Mouse (Mus musculus): ENCODE measurements around the gene Rfx7. TPM values are rescaled to one million over a fixed set of nuclear protein-coding genes. Genes with fewer than 3 reads are reported as not detected.

The Rfx7 gene
- polyA plus RNA-seq, 1 experiment from 2014 or later: 16.2 TPM

DNA sequence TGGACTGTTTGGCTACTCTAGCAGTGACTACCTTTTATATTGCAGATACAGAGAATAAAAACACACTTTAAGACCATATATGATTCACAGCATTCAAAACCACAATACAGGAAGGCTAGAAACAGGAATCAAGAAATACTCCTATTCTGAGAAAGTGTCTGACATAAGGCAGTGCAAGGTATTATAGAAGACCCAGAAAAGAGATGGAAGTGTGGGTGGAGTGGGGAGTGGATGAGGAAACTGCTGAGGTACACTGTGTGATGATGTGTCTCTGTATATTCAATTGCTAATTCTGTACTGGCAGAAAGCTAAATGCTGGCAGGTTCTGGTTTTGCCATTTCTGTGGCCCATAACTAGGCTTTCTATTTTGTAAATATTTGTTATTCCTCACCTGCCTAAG is 11.2 kb upstream of the Rfx7 start:
- Histone ChIP-seq H3K36me3 (ENCODE audit: poor library complexity, severe bottlenecking) (no peaks in the 10 kb centered on the region), H3K4me1 (peaks cover 5% of the 10 kb centered on the region; the same call in 1 of the 2 replicates), H3K27me3 (no peaks in the 10 kb centered on the region), H3K9ac (no peak overlapping the region), H3K27ac (no peak overlapping the region), H3K4me2 (no peak overlapping the region), H3K9me3 (replicated peaks) (no peaks in the 10 kb centered on the region), H3K4me3 (no peak overlapping the region)
- ATAC-seq: no peak

DNA sequence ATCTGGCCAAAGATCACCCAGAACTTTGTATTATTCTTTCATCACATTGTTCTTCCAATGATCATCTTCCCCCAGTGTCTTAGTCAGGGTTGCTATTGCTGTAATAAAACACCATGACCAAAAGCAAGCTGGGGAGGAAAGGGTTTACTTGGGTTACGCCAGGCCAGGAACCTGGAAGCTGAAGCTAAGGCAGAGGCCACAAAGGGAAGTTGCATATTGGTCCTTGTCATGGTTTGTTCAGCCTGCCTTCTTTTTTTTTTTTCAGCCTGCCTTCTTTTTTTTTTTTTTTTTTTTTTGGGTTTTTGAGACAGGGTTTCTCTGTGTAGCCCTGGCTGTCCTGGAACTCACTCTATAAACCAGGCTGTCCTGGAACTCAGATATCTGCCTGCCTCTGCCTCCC is 5.9 kb upstream of the Rfx7 start:
- H3K4me1 ChIP-seq: peaks cover 6% of the 10 kb centered on the region
- ATAC-seq: no peak
- H3K9me3 ChIP-seq (replicated peaks): no peaks in the 10 kb centered on the region
- no peak overlapping the region for H3K4me2 ChIP-seq
- H3K4me3 ChIP-seq: no peak overlapping the region
- no peak overlapping the region for H3K27ac ChIP-seq
- no peaks in the 10 kb centered on the region for H3K36me3 ChIP-seq (ENCODE audit: poor library complexity, severe bottlenecking)
- WGBS: 85% methylated on average over 1 of the region's 1 CpGs
- no peaks in the 10 kb centered on the region for H3K27me3 ChIP-seq
- H3K9ac ChIP-seq: no peak overlapping the region

DNA sequence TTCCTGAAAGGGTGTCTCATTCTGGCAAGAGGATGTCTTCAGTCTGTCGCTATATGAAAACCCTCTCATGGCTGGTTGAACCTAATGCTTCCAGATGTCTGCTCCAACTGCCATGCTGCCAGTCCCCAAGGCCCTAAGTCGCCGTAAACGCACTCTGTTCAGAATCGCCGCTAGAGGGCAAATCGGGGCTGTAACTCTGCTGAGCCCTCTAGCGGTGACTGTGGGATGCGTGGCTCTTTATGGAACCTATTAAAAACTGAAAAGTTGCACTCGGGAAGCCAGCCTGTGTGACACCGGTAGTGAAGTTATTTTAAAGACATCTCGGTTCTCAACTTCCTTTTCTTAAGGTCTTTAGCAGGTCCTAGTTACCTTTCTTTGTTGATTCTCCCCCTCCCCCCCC is 1.8 kb upstream of the Rfx7 start:
- no peaks in the 10 kb centered on the region for H3K27me3 ChIP-seq
- no peak for ATAC-seq
- H3K27ac ChIP-seq: peak overlapping the region; percentile 100; the same call in 1 of the 2 replicates
- no peak overlapping the region for H3K9ac ChIP-seq
- peaks cover 20% of the 10 kb centered on the region for H3K4me1 ChIP-seq
- WGBS: under 1% methylated on average over 12 of the region's 12 CpGs
- no peaks in the 10 kb centered on the region for H3K9me3 ChIP-seq (replicated peaks)
- no peak overlapping the region for H3K4me3 ChIP-seq
- H3K36me3 ChIP-seq (ENCODE audit: poor library complexity, severe bottlenecking): no peaks in the 10 kb centered on the region
- H3K4me2 ChIP-seq: peak overlapping the region; percentile 69; the same call in 1 of the 2 replicates

DNA sequence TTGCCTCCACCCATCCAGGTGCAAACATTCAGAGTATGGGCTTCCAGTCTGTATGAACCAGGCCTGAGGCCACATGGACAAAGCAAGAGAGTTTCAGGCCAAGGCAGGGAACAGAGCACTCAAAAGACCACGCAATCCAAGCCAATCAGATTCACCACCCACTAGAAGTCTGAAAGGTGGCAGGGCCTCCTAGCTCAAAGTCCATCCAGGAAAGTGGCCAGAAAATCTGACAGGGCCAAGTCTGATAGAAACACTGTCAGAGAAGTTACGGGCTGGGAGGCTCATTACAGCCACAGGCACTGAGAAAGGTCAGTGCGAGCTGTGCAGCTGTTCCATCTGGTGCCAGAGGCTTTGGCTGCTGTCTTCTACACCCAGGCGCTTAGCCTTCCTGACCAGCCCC is 1.2 kb upstream of the Rfx7 start:
- Histone ChIP-seq H3K4me2 (peak overlapping the region; percentile 69), H3K9ac (peak overlapping the region; percentile 56), H3K36me3 (ENCODE audit: poor library complexity, severe bottlenecking) (no peaks in the 10 kb centered on the region), H3K27me3 (no peaks in the 10 kb centered on the region), H3K4me1 (peaks cover 20% of the 10 kb centered on the region), H3K27ac (peak overlapping the region; percentile 100), H3K4me3 (peak overlapping the region; percentile 94), H3K9me3 (replicated peaks) (no peaks in the 10 kb centered on the region)
- 24% methylated on average over 4 of the region's 4 CpGs for WGBS
- ATAC-seq: peak; percentile 3

DNA sequence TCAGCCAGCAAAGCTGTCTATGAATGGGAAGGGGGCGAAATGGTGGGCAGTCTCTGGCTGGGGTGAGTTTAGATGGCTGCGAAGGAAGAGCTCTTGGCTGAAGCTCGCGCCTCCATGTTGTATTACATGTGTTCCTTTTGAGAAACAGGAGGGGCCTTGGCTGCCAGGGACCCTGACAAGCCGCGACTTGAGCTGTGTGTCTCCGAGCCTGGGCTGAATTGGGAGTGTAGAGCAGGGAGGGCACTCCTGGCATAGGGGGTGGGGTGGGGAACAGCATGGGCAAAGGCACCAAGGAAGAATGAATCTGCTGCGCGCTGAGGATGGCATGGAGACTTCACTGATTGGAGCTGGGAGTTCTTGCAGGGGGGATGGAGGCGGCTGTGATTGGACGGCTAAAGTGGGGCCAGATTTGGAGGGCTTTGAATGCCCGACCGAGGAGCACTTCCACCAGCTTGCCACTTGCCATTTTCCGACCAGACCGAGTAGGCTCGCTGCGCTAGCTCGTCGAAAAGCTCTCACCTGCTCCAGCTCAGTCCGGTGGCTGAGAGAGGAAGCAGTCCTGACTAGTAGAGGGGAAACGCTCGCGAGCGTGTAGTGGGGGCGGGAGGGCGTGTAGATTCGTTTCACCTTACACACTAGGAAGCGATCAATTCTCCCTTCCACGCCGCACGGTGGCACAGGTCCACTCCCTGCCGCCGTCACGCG is 597 bp upstream of the Rfx7 start:
- ATAC-seq: peak; percentile 94
- Histone ChIP-seq H3K4me2 (peak overlapping the region; percentile 69), H3K4me3 (peak overlapping the region; percentile 94)

DNA sequence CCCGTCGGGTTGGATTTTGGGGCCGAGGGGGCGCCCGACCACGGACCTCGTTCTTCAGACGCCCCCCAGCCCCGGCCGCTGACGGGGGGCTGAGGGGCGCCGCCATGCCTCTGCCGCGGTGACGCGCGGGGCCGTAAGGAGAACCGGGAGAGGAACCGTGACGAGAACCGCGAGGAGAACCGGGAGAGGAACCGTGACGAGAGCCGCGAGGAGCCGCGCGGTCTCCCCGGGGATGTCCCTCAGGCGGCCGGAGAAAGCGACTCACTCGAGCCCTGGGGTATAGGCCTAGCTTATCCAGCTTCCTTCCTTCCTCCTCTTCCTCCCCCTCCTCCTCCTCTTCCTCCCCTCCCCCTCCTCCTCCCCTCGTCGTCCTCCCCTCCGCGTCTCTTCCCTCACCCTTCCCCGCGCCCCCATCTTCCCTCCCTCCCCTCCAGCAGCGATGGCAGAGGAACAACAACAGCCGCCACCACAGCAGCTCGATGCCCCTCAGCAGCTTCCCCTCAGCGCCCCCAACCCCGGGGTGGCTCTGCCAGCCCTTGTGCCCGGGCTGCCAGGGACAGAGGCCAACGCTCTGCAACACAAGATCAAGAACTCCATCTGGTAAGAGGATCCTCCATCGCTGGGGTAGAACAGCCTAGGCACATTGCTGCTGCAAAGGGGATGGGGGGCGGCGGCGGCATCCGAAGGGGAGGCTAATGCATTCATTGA is 495 bp downstream of the Rfx7 start:
- peak; percentile 48 for ATAC-seq
- Histone ChIP-seq H3K4me1 (peaks cover 20% of the 10 kb centered on the region), H3K9ac (peak overlapping the region; percentile 97), H3K4me2 (peak overlapping the region; percentile 69), H3K27ac (peak overlapping the region; percentile 100), H3K36me3 (ENCODE audit: poor library complexity, severe bottlenecking) (no peaks in the 10 kb centered on the region), H3K27me3 (no peaks in the 10 kb centered on the region), H3K9me3 (replicated peaks) (no peaks in the 10 kb centered on the region), H3K4me3 (peak overlapping the region; percentile 94)
- WGBS: under 1% methylated on average over 51 of the region's 55 CpGs

More for the DNA sequence above, 597 bp upstream of the Rfx7 start:
- Histone ChIP-seq H3K36me3 (ENCODE audit: poor library complexity, severe bottlenecking) (no peaks in the 10 kb centered on the region), H3K27ac (peak overlapping the region; percentile 100), H3K9me3 (replicated peaks) (no peaks in the 10 kb centered on the region), H3K9ac (peak overlapping the region; percentile 97), H3K4me1 (peaks cover 20% of the 10 kb centered on the region), H3K27me3 (no peaks in the 10 kb centered on the region)
- WGBS: 1% methylated on average over 34 of the region's 35 CpGs

DNA sequence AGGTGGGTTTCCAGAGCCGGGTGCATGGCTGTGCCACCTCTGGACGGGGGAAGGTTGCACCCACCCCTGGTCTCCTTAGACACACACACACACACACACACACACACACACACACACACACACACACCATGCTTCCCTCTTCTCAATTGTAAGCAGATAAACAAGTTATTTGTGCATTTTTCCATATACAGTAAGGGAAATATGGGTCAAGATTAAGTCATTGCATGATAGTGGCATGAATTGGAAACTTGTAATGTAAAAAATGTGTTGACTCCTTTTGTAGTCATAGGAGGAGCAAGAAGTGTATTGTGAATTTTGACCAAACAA is 1.0 kb downstream of the Rfx7 start:
- no peak for ATAC-seq
- Histone ChIP-seq H3K9me3 (replicated peaks) (no peaks in the 10 kb centered on the region), H3K4me3 (peak overlapping the region; percentile 94), H3K36me3 (ENCODE audit: poor library complexity, severe bottlenecking) (no peaks in the 10 kb centered on the region), H3K9ac (peak overlapping the region; percentile 97), H3K4me1 (peaks cover 20% of the 10 kb centered on the region), H3K4me2 (peak overlapping the region; percentile 69), H3K27me3 (no peaks in the 10 kb centered on the region), H3K27ac (peak overlapping the region; percentile 100)
- 0% methylated on average over 2 of the region's 2 CpGs for WGBS

DNA sequence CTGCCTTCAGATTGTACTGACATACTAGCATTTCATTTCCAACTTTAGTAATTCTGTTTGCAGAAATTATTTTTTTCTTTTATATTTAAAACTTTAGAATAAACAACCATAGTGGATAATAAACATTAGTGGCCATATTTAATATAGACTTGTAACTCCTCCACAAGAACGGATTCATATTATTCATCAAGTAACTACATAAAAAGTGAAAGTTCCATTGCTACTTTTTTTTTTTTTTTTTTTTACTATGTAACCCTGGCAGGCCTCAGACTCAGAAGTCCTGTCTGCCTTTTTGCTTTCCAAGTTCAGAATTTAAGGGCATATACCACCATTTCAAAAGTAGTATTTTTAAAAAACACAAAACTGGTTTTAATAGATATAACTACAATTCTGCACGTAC is 2.9 kb downstream of the Rfx7 start:
- Histone ChIP-seq H3K4me3 (0 out of 2 replicates have a peak overlapping the region, but pooled peaks have one; percentile 21), H3K4me1 (peaks cover 20% of the 10 kb centered on the region), H3K9ac (no peak overlapping the region), H3K9me3 (replicated peaks) (no peaks in the 10 kb centered on the region), H3K4me2 (peak overlapping the region; percentile 41), H3K27me3 (no peaks in the 10 kb centered on the region), H3K36me3 (ENCODE audit: poor library complexity, severe bottlenecking) (no peaks in the 10 kb centered on the region), H3K27ac (no peak overlapping the region)
- 89% methylated on average over 2 of the region's 2 CpGs for WGBS
- ATAC-seq: no peak

DNA sequence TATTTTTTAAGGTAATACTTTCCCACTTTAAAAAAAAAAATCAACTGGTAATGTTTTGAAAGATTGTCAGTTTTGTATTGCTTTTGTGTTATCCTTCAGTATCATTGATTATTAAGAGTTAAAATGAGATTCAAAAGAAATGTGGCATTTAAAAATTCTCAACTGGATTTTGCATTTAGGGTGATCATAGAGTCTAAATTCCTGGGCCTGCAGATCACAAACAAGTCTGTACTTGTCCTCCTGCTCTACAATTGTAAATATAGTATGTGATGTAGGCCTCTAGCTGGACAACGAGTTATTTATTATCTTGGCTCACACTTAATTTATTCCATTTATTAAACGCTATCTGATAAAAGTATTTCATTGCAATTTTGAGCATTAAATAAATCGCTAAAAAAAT is 3.4 kb downstream of the Rfx7 start:
- no peak for ATAC-seq
- Histone ChIP-seq H3K27me3 (no peaks in the 10 kb centered on the region), H3K4me2 (peak overlapping the region; percentile 25; the same call in 1 of the 2 replicates), H3K27ac (no peak overlapping the region), H3K36me3 (ENCODE audit: poor library complexity, severe bottlenecking) (peaks cover 3% of the 10 kb centered on the region), H3K9me3 (replicated peaks) (no peaks in the 10 kb centered on the region), H3K4me3 (no peak overlapping the region), H3K9ac (no peak overlapping the region), H3K4me1 (peaks cover 20% of the 10 kb centered on the region)
- WGBS: 88% methylated on average over 3 of the region's 3 CpGs

DNA sequence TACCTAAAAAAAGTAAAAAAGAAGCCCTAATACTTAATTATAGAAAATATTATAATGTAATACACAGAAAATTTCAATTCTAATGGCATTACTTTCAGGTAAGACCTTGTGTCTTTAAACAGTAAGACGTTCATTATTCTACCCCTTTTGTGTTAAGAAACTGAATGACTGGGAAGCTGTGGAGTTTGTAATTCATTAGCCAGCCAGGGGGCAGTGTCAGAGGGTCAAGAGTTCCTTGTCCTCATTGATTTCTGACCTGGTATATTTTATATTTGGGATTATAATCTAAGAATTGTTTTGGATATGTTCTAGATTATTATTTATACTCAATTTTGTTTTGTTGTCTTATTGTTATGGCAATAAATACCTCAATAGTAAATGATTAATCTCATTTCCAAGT is 5.0 kb downstream of the Rfx7 start:
- ATAC-seq: no peak
- no peaks in the 10 kb centered on the region for H3K27me3 ChIP-seq
- peaks cover 6% of the 10 kb centered on the region for H3K36me3 ChIP-seq (ENCODE audit: poor library complexity, severe bottlenecking)
- H3K4me1 ChIP-seq: peaks cover 11% of the 10 kb centered on the region
- no peaks in the 10 kb centered on the region for H3K9me3 ChIP-seq (replicated peaks)
- H3K27ac ChIP-seq: no peak overlapping the region
- H3K9ac ChIP-seq: no peak overlapping the region
- H3K4me3 ChIP-seq: no peak overlapping the region
- WGBS: 33% methylated on average over 1 of the region's 1 CpGs
- no peak overlapping the region for H3K4me2 ChIP-seq

DNA sequence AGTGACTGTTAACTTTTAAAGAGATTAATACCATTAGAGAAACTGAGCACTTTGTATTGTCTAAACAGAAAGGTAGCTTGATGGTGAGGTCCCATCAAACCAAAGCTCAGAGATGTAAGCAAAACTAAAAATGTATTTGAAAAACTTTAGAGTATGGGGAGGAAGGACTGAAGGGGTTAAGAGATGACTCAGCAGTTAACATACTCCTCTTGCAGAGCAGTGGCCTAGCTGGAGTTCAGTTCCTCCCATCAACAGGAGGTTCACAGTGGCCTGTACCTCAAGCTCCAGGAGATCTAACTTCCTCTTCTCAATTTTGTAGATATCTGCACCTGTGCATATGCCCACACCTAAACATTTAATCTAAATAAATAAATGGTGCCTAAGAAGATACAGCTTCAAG is 11.6 kb downstream of the Rfx7 start:
- no peaks in the 10 kb centered on the region for H3K9me3 ChIP-seq (replicated peaks)
- H3K4me1 ChIP-seq: no peaks in the 10 kb centered on the region
- no peak overlapping the region for H3K4me3 ChIP-seq
- H3K4me2 ChIP-seq: no peak overlapping the region
- H3K27ac ChIP-seq: no peak overlapping the region
- H3K27me3 ChIP-seq: no peaks in the 10 kb centered on the region
- ATAC-seq: no peak
- H3K9ac ChIP-seq: no peak overlapping the region
- H3K36me3 ChIP-seq (ENCODE audit: poor library complexity, severe bottlenecking): peaks cover 6% of the 10 kb centered on the region

DNA sequence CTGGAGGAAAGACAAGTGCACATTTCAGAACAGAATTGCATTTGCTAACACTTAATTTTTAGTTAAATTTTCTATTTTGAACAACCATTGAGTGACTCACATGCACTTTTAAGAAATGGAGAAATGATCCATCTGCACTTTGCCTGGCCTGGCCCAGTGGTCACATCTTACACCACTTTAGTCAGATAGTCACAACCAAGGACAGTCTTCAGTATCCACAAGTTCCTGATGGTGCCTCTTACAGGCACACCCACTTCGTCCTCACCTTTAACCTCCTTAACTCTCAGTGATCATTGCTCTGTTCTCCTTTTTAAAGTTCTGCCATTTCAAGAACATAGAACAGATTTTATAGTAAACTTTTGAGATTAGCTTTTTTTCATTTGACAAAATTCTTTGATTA is 26.7 kb downstream of the Rfx7 start:
- 86% methylated on average over 1 of the region's 1 CpGs for WGBS
- Histone ChIP-seq H3K36me3 (ENCODE audit: poor library complexity, severe bottlenecking) (no peaks in the 10 kb centered on the region), H3K9me3 (replicated peaks) (no peaks in the 10 kb centered on the region), H3K27me3 (no peaks in the 10 kb centered on the region), H3K4me1 (peaks cover 3% of the 10 kb centered on the region), H3K27ac (no peak overlapping the region), H3K4me2 (no peak overlapping the region), H3K9ac (no peak overlapping the region), H3K4me3 (no peak overlapping the region)
- no peak for ATAC-seq

All from forebrain, embryonic 13.5 days (tissue).